Mouse (Mus musculus) ovary, postnatal 14 days (tissue): ENCODE results near the gene Rnf141.

Experiments used
- DNase-seq: peaks from one replicate; pipeline ENCODE4 v3.0.0; 2022; ENCODE audit warnings: low spot score

The Rnf141 gene

DNA sequence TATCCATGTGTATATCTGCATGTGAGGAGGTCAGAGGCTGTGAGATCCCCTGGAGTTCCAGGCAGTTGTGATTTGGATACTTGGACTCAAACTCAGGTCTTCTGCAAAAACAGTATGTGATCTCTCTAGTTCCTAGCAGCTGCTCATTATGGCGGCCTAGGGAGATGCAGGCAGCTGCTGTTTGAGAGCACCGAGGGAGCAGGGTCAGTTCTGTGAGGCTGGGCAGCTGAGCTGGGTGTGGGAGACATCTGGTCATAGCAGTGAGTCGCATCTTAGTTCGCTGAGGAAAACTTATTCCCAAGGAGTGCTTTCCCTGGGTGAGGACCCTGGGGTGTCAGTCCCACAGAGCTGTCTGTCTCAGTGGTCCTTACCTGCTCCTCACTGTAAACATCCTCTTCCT is 49.5 kb downstream of the Rnf141 start:
- DNase-seq: no peak

DNA sequence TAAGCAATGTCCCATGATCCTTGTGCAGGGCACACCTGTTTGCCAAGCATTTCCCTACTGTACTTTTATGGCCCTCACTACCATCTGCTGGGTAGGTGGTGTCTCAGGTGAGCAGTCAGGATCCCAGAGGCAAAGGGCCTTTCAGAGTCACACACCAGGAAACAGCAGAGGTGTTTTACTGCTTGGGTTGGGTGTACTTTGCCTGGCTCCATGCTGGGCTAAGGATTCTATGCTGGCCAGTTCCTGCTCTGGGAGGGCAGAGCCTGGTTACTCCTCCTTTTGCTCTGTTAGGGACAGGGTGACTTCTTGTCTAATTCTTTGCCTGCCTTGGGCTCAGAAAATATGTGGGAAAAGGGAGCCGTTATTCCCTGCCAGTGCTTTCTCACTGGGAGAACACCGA is 51.4 kb downstream of the Rnf141 start:
- no peak for DNase-seq

- no peak for DNase-seq
Measured at GRCm38 (mm10) chr7:110792201-110792600, 52.1 kb downstream of the Rnf141 start.

DNA sequence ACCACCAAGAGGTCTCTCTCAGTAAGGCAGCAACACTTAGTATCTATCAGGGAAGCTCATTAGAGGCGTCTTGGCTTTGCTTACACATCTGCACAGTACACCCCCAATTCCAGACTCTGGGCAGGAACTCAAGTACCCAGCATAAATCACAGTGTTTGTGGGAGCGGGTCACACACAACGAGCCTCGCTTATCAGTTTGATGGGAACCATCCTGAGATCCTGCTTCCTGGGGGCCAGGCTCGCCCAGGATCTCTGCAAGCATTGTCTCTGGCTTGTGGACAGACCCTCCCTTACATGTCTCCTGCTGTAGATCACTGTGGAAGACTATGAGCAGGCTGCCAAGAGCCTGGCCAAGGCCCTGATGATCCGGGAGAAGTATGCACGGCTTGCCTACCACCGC is 53.4 kb downstream of the Rnf141 start:
- DNase-seq: peak; percentile 38

DNA sequence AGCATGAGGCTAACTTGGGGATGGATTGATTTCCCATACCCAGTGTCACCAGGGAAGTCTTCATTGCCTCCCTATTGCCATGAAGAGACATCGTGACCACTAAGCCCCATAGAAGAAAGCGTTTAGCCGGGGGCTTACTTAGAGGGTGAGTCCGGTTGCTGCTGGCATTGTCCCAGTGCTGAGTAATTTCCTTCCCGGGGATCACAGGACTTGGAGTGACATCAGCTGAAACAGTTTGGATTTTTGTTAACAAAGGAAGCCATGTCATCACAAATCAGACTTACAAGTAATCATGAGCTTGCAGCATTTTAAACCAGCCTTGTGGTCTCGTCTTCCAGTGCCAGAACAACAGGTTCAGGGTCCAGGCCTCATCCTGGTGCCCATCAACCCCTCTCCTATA is 56.9 kb downstream of the Rnf141 start:
- DNase-seq: no peak

DNA sequence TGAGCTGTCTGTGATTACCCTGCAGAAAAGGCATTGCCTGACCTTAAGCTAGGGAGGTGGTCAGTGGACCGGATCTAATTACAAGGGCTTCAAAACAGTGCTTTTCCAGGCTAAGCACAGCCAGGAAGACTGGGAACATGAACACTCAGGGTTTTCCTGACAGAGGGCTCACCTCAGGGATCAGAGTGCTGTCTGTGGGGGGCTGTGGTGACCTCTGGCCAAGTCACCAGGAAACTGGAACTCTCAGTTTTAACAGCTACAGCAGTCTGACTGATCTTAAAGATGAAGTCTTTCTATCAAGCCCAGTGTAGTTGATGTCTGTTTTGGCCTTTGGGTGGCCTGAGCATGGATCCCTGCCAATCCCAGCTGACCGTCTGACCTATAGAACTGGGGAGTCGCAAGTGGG is 58.5 kb downstream of the Rnf141 start:
- DNase-seq: no peak

- DNase-seq: no peak
Measured at GRCm38 (mm10) chr7:110784965-110785364, 59.3 kb downstream of the Rnf141 start.

GRCm38 (mm10) chr7:110782845-110783478 is 61.3 kb downstream of the Rnf141 start:
- no peak for DNase-seq

DNA sequence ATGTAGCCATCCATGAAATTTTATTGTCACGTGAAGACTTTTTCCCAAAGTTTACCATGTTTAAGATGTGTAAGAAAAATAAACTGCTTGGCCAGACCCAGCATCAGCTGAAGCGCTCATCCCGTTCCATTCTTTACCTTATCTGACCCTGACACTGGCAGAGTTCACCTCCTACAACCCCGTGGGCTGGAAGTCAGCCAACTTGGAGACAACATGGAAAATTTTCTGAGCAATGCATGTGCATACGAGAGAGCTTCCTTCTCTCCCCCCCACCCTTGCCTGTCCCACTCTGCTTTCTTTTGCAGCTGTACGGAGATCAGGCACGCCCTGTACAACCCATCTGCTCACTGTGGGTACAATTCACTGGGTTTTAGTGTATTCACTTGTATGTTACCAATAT is 62.1 kb downstream of the Rnf141 start:
- DNase-seq: no peak

DNA sequence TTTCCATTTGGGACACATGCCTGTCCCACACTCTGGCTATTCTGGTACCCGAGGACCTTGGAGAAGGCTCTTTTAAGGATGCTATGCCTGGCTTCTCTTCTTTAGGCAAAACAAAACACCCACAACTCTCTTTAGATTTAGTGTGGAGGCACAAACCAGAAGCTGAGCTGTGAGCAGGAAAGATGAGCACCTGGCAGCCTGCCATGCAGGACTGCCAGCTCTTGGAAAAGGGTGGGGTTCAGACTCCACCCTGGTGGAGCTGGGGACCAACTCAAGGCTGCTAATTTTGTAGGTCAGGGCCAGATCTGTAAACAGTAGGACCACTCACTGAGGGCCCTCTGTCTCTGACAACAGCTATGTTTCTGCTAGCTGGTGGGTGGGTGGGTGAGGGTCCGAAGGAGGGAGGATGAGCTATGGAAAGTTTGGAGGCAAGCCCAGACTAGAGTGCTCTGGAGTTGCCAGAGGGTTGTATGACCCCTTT is 63.0 kb downstream of the Rnf141 start:
- no peak for DNase-seq

- no peak for DNase-seq
Measured at GRCm38 (mm10) chr7:110780520-110780919, 63.7 kb downstream of the Rnf141 start.

- DNase-seq: no peak
Measured at GRCm38 (mm10) chr7:110779605-110780111, 64.6 kb downstream of the Rnf141 start.

DNA sequence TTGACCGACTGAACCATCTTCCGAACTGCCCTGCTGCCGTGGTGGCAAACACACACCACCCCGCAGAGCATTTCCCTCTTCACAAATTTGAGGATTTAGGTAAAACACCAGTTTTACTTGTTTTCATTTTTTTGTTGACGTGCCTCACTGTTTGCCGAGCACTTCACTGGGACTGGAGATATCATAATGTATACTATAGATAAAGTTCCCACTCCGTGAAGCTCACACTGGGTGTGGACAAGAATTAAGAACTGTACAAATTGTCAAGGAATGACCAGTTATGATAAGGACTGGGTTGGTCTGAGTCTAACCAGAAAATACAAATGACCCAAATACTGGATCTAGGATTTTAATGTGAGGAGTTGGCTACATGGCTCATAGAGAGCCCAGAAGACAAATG is 65.3 kb downstream of the Rnf141 start:
- DNase-seq: no peak

DNA sequence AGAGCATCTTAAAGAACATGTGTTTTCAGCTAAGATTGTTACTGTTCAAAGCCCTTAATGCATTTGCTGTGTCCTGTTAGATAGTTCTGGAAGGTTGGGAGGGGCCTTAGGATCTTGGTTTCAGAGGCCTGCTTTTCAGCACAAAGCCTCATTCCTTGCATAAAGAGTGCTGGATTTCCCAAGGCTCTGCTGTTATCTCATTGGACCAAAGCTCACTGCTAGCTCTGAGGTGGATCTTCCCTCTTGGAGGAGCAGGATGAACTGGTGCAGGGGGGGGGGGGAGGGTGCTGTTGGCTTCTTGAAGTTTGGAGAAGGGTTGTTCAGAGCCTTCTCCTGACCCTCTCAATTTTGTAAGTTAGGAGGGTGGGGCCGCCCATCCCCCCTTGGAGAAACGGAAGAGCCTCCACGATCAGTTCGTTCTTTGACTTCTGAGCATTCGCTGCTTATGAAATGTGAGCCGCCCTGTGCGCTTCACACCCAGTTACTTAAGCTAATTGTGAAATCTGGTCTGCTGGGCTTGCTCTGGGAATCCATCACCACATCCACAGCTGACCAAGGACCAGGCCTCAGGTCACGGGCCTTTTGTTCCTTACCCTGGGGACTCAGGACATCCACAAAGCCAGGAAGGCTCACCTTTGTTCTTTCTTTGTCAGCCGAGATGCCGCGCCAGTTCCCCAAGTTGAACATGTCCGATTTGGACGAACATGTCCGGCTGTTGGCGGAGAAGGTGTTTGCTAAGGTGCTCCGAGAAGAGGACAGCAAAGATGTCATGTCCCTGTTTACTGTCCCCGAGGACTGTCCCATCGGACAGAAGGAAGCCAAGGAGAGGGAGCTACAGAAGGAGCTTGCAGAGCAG is 66.9 kb downstream of the Rnf141 start:
- DNase-seq: no peak

- DNase-seq: no peak
Measured at GRCm38 (mm10) chr7:110774674-110775073, 69.6 kb downstream of the Rnf141 start.

DNA sequence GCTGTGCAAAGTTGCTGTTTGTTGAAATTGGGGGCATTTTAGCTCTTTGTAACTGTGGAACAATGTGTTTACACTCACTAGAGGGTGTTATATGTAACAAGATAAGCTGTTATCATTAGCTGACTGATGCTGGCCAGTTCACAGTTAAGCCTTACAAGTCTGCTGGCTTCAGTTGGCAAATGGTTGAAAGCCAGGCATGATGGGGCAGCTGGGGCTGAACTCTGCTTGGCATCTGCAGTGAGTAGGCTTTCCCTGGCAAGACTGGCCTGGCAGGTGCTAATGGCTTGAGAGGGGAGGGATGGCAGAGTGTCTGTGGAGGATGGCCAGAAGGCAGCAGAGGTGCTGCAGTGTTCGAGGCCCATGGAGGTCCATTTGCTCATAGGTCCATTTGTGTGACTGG is 70.2 kb downstream of the Rnf141 start:
- no peak for DNase-seq

GRCm38 (mm10) chr7:110773204-110774002 is 70.9 kb downstream of the Rnf141 start:
- DNase-seq: no peak

DNA sequence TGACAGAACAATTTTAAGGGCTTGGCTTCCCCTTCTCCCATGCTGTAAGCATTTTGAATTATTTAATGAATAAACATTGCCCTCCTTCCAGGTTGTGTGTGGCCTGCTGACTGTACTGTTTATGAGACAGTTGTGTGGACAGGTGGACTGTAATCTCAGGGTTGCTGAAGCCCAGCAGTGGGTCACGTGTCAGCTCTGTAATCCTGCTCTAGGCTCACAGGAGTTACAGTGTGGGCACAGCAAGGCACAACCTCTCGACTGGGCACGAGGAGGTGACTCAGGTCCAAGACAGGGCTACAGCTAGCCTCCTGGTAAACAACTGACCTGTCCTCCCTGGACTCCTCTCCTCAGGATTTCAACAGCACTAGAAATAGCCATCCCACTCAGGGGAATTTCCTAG is 71.9 kb downstream of the Rnf141 start:
- no peak for DNase-seq

- no peak for DNase-seq
Measured at GRCm38 (mm10) chr7:110770949-110771348, 73.3 kb downstream of the Rnf141 start.

- no peak for DNase-seq
Measured at GRCm38 (mm10) chr7:110769094-110769493, 75.2 kb downstream of the Rnf141 start.

DNA sequence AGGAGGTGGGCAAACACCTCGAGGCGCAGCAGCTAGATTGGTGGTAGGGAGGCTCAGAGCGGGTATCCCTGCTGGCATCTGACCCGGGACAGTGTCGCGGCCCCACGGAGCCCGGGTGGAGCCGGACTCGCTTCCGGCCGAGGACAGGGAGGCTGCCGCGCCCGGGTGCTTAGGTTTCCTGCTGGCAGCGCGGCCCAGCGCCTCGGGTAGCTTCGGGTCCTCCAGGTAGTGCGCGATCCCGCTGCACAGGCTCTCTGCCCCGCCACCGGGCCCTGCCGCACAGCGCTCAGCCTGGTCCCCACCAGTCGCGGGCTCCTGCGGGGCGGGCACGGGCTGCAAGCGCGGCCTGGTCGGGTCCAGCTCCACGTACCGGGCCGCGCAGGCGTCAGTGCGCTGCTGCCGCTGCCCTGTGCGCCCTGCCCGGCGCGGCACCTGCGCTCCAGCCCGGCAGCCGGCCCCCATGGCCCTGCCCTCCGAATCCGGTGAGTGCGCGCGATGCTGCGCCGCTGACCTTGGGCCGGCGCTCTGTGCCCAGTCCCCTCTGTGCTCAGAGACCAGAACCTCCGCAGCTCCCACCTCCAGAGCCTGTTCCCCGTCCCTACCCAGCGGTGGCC is 75.7 kb downstream of the Rnf141 start:
- DNase-seq: no peak

GRCm38 (mm10) chr7:110768001-110768400 is 76.3 kb downstream of the Rnf141 start, which contains the start of gene Ampd3:
Ampd3 (plus strand) TSS chr7:110768206.
- no peak for DNase-seq
